Mouse (Mus musculus): Measurements from ENCODE around the gene Klf1. TPM values are rescaled to one million over a fixed set of nuclear protein-coding genes. Genes with fewer than 3 reads are reported as not detected.

Klf1 gene
- total and polyA plus RNA-seq, 3 experiments, result 0.20 to 0.38 (median 0.24) TPM

DNA sequence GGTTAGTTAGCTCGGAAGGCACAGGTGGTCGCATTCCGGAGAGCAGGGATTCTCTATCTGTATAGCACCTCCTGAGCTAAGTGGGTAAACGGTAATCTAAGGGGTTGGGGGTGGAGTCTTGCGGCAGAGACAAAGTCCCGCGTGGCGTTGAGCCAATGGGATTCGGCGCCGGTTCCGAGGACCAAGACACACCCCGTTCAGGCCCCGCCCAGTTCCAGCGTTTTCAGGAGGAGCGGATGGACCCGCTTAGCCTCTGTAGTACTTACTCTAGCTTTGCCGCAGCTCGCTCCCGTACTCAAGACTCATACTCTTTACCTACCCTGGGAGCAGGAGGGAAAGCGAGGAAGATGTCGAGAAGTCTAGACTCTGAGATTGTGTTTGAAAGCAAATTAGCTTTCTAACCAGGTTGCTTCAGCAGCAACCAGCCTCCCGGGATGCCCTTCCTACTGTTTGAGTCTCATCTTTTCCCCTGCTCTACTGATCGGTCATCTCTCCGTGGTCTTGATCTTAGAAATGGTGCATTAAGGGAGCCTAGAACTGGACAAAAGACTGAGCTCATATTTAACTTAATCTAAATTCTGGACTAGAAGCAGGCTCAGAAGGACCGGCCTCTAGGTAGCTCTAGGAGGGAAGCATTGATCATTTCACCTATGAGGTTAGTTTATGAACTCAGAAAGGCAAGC lies 42.9 kb downstream of the Klf1 start:
- Histone ChIP-seq H3K4me3 (replicated peaks in 1 of 3; ENCODE audit: low read depth in 2 of 3, low read length in 2 of 3, poor library complexity in 1 of 3) (no peak overlapping the region), H3K27me3 (replicated peaks) (peaks cover 66% of the 10 kb centered on the region)

DNA sequence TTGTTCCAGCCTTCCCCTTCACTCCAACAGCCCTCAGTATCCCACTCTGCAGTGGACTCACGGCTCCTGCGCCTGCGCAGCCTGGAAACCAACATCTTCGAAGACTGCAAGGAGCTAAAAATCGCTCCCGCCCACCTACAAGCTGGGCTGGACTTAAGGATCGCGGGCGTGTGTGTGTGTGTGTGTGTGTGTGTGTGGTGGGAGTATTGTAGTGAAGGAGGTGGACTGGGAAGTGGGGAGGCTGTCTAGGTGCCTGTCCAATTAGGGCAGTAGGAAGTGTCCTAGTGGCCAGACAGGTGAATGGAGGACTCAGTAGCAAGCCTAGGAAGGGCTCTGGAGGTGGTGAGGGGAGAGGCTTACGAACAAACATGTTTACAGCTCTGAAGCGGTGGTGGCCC lies 43.5 kb downstream of the Klf1 start:
- Histone ChIP-seq H3K27ac (ENCODE audit: insufficient read depth, low read depth) (no peak overlapping the region), H3K79me2 (replicated peaks; ENCODE audit: control insufficient read depth, extremely low read depth, insufficient read depth, poor library complexity, severe bottlenecking) (no peaks in the 10 kb centered on the region), H3K36me3 (replicated peaks in 1 of 2; ENCODE audit: control insufficient read depth in 1 of 2, insufficient read depth in 1 of 2, low read length in 1 of 2) (no peaks in the 10 kb centered on the region), H3K27me3 (replicated peaks) (peaks cover 69% of the 10 kb centered on the region), H3K9me3 (replicated peaks; ENCODE audit: low read length) (peaks cover 2% of the 10 kb centered on the region), H3K4me2 (ENCODE audit: insufficient read depth, low read depth, poor library complexity, severe bottlenecking) (peak overlapping the region; percentile 92; the same call in 1 of the 2 replicates), H3K4me3 (replicated peaks in 1 of 3; ENCODE audit: low read depth in 2 of 3, low read length in 2 of 3, poor library complexity in 1 of 3) (no peak overlapping the region), H3K4me1 (ENCODE audit: control insufficient read depth in 1 of 2, insufficient read depth in 2 of 2) (peaks cover 0 to 7% of the 10 kb centered on the region in 2 experiments; a peak in 2 of 4 replicates), H3K9ac (ENCODE audit: insufficient read depth, low read depth) (no peak overlapping the region)
- no peak for DNase-seq (ENCODE audit: extremely low read depth)
- in situ Hi-C loops (cut with MboI; ENCODE audit: low pct_ligation_motif_present, low pct_unique_long_range_greater_than_20kb, low sequenced_read_pairs) (no loop called here), dilution Hi-C loops (cut with MboI; ENCODE audit: extremely low pct_ligation_motif_present, extremely low pct_unique_long_range_greater_than_20kb, low sequenced_read_pairs) (no loop called here)
- peak; percentile 27; the same call in 1 of the 2 replicates for TF ChIP-seq NRF1 (IDR thresholded peaks at IDR 0.05; ENCODE audit: low read depth, low read length)
- no peak for TF ChIP-seq KAT2A (IDR thresholded peaks at IDR 0.05; ENCODE audit: insufficient replicate concordance, low read length)

More for the DNA sequence above, 42.9 kb downstream of the Klf1 start:
- Histone ChIP-seq H3K9ac (ENCODE audit: insufficient read depth, low read depth) (no peak overlapping the region), H3K36me3 (replicated peaks in 1 of 2; ENCODE audit: control insufficient read depth in 1 of 2, insufficient read depth in 1 of 2, low read length in 1 of 2) (no peaks in the 10 kb centered on the region), H3K79me2 (replicated peaks; ENCODE audit: control insufficient read depth, extremely low read depth, insufficient read depth, poor library complexity, severe bottlenecking) (no peaks in the 10 kb centered on the region), H3K4me1 (ENCODE audit: control insufficient read depth in 1 of 2, insufficient read depth in 2 of 2) (peaks cover 0 to 7% of the 10 kb centered on the region in 2 experiments; a peak in 2 of 4 replicates), H3K9me3 (replicated peaks; ENCODE audit: low read length) (peaks cover 2% of the 10 kb centered on the region), H3K27ac (ENCODE audit: insufficient read depth, low read depth) (no peak overlapping the region), H3K4me2 (ENCODE audit: insufficient read depth, low read depth, poor library complexity, severe bottlenecking) (peak overlapping the region; percentile 92)
- dilution Hi-C loops (cut with MboI; ENCODE audit: extremely low pct_ligation_motif_present, extremely low pct_unique_long_range_greater_than_20kb, low sequenced_read_pairs) (no loop called here), in situ Hi-C loops (cut with MboI; ENCODE audit: low pct_ligation_motif_present, low pct_unique_long_range_greater_than_20kb, low sequenced_read_pairs) (no loop called here)
- no peak for DNase-seq (ENCODE audit: extremely low read depth)
- TF ChIP-seq SIN3A (IDR thresholded peaks at IDR 0.05; ENCODE audit: low read length) (0 out of 2 replicates have a peak, but pooled peaks have one; percentile 27), CHD2 (IDR thresholded peaks at IDR 0.05; ENCODE audit: low read length) (no peak)

DNA sequence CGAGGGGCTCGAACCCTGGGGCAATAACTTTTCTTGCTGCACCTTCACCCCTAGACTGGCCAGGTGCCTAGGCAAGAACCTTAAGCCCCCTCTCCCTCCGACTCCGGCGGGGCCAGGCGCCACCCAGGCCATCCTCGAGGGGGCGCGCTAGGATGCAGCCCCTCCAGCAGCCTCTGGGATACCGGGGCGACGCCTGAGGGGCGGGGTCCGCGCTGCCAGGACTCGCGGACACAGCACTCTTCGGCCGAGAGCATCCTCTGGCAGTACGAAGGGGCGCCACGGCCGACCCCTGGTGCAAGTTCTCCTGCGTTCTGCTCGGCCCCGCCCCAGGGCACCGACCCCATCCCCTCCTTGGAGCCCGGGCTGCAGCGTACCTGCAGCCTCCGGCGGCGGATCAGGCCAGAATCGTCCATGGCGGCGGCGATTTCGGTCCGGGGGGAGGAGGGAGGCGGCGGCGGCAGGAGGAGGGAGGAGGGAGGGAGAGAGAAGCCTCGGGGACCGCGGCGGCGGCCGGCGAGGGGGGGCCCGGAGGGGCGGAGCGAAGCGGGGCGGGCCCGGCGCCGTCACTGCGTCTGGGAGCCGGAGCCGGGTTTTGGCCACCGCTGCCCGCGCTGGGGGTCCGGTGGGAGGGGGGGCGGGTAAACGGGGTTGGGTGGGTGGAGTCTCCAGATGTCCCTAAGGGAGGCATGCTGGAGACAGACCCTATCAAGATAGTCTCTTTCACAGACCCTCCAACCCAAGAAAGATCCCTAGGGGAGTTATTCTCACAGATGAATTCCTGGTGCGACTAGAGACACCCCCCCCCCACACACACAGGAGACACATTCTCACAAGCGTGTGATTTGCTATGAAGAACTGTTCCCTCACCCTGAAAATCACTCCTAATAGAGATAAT lies 44.2 kb downstream of the Klf1 start:
- H3K27me3 ChIP-seq (replicated peaks), result peaks cover 69% of the 10 kb centered on the region
- no peaks in the 10 kb centered on the region for H3K79me2 ChIP-seq (replicated peaks; ENCODE audit: control insufficient read depth, extremely low read depth, insufficient read depth, poor library complexity, severe bottlenecking)
- DNase-seq (ENCODE audit: extremely low read depth), result no peak
- dilution Hi-C loops (cut with MboI; ENCODE audit: extremely low pct_ligation_motif_present, extremely low pct_unique_long_range_greater_than_20kb, low sequenced_read_pairs) (no loop called here), in situ Hi-C loops (cut with MboI; ENCODE audit: low pct_ligation_motif_present, low pct_unique_long_range_greater_than_20kb, low sequenced_read_pairs) (no loop called here)
- H3K4me3 ChIP-seq (replicated peaks in 1 of 3; ENCODE audit: low read depth in 2 of 3, low read length in 2 of 3, poor library complexity in 1 of 3), result no peak overlapping the region
- H3K4me2 ChIP-seq (ENCODE audit: insufficient read depth, low read depth, poor library complexity, severe bottlenecking), result peak overlapping the region; percentile 16
- TF ChIP-seq HCFC1 (IDR thresholded peaks at IDR 0.05; ENCODE audit: low read depth, low read length), result no peak
- TF ChIP-seq MAX (IDR thresholded peaks at IDR 0.05; ENCODE audit: low read length), result no peak
- no peak for TF ChIP-seq MAZ (IDR thresholded peaks at IDR 0.05; ENCODE audit: low read depth, low read length)
- TF ChIP-seq GABPA (IDR thresholded peaks at IDR 0.05; ENCODE audit: insufficient replicate concordance, low read depth, low read length), result no peak
- no peak for TF ChIP-seq RAD21 (IDR thresholded peaks at IDR 0.05; ENCODE audit: low read depth, low read length)
- no peak for TF ChIP-seq ZMIZ1 (IDR thresholded peaks at IDR 0.05; ENCODE audit: low read depth, low read length)
- no peak for TF ChIP-seq CHD2 (IDR thresholded peaks at IDR 0.05; ENCODE audit: low read length)
- no peak for TF ChIP-seq NRF1 (IDR thresholded peaks at IDR 0.05; ENCODE audit: low read depth, low read length)
- TF ChIP-seq CHD1 (IDR thresholded peaks at IDR 0.05; ENCODE audit: low read depth, low read length), result no peak
- TF ChIP-seq CTCF (conservative IDR thresholded peaks at IDR 0.05 in 1 of 2, IDR thresholded peaks at IDR 0.05 in 1 of 2; ENCODE audit: low read depth in 2 of 2, low read length in 2 of 2), result no peak
- TF ChIP-seq UBTF (IDR thresholded peaks at IDR 0.05; ENCODE audit: low read depth, low read length), result no peak
- no peak for TF ChIP-seq POLR2A (IDR thresholded peaks at IDR 0.05; ENCODE audit: low read depth, low read length)
- no peak for TF ChIP-seq MEF2A (IDR thresholded peaks at IDR 0.05; ENCODE audit: borderline replicate concordance, low read depth, low read length)
- TF ChIP-seq PAX5 (IDR thresholded peaks at IDR 0.05; ENCODE audit: low read length), result no peak
- TF ChIP-seq NELFE (IDR thresholded peaks at IDR 0.05; ENCODE audit: low read depth, low read length), result no peak
- no peak for TF ChIP-seq ZC3H11A (IDR thresholded peaks at IDR 0.05; ENCODE audit: low read depth, low read length)
- TF ChIP-seq BHLHE40 (IDR thresholded peaks at IDR 0.05; ENCODE audit: low read depth, low read length), result no peak
- TF ChIP-seq ELF1 (IDR thresholded peaks at IDR 0.05; ENCODE audit: low read depth, low read length), result no peak
- H3K27ac ChIP-seq (ENCODE audit: insufficient read depth, low read depth), result no peak overlapping the region
- no peak overlapping the region for H3K9ac ChIP-seq (ENCODE audit: insufficient read depth, low read depth)
- H3K4me1 ChIP-seq (ENCODE audit: control insufficient read depth in 1 of 2, insufficient read depth in 2 of 2), result peaks cover 0 to 7% of the 10 kb centered on the region in 2 experiments; a peak in 2 of 4 replicates
- peaks cover 2% of the 10 kb centered on the region for H3K9me3 ChIP-seq (replicated peaks; ENCODE audit: low read length)
- no peaks in the 10 kb centered on the region for H3K36me3 ChIP-seq (replicated peaks in 1 of 2; ENCODE audit: control insufficient read depth in 1 of 2, insufficient read depth in 1 of 2, low read length in 1 of 2)
